Mouse (Mus musculus) spleen, adult 2 months (tissue): ENCODE data around the gene Iqcb1.

Source experiments
- CTCF ChIP-seq: fragments of 200-500 bp; IDR thresholded peaks from 2 replicates; pipeline ENCODE4 v1.5.1; 2011; ENCODE audit warnings: mild to moderate bottlenecking, inconsistent platforms; ENCODE audit not compliant: insufficient read depth, insufficient read length, insufficient replicate concordance; ENCODE audit errors: extremely low read depth
- POLR2A ChIP-seq: fragments of 200-500 bp; IDR thresholded peaks from 2 replicates; pipeline ENCODE4 v1.6.1; 2011; ENCODE audit warnings: low read depth, low read length, inconsistent platforms

GRCm38 (mm10) chr16:36786466-36786865 lies 41.7 kb upstream of the Iqcb1 start:
- TF ChIP-seq CTCF, result no peak
- no peak for TF ChIP-seq POLR2A
